Mouse (Mus musculus): Measurements from ENCODE around the gene Ppp2r5d.

The Ppp2r5d gene

DNA sequence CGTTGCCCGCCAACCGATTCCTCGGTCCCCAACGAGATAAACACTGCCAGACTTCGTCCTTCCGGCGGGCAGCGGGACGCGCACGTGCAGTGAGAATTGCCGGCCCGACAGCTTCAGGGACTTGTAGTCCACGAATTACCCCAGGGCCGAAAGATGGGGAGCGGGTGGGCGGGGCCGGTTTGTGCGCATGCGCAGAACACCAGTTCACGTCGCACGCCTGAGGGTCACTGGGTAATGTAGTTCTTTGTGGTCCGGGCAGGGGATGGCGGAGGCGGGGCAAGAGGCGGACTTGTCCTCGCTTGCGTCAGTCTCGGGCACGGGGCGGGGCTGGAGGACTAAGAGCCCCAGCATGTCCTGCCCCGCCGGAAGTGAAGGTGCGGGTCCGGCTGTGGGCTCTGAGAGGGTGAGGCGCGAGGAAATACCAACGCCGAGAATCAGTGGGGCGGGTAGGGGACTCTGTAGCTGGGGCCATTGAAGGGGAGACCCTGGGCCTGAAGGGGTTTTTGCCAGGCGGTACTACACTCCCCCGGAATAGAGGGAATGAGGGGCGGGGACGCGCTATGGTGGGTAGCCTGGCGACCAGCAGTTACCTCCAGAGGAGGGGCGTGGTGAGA, 24.0 kb downstream of the Ppp2r5d start, which contains the start of gene Klhdc3:
Klhdc3 (minus strand) TSS at position 155 of the 614 bp plus-strand sequence.
- peak; percentile 99 for DNase-seq (ENCODE audit: low spot score)

GRCm38 (mm10) chr17:46679843-46680759, 24.8 kb downstream of the Ppp2r5d start:
- DNase-seq (ENCODE audit: low spot score), result peak; percentile 84

DNA sequence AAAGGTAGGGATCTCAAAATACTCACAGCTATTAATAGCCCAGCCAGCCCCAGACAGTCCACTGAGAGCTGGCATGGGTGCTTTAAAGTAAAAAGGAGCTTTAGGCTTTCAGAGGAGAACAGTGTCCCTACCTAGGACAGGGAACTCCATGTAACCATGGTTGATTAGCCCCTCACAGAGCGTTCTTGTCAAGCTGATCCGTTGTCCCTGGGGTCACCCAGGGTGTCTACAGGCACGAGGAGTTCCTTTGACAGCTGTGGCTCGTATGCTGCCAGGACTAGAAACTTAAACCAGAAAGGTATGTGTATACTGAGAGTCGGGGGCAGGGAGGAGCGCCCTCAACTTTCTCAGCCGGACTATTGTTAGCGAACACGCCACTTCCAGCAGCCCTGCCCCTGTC, 26.0 kb downstream of the Ppp2r5d start:
- DNase-seq (ENCODE audit: low spot score), result no peak

DNA sequence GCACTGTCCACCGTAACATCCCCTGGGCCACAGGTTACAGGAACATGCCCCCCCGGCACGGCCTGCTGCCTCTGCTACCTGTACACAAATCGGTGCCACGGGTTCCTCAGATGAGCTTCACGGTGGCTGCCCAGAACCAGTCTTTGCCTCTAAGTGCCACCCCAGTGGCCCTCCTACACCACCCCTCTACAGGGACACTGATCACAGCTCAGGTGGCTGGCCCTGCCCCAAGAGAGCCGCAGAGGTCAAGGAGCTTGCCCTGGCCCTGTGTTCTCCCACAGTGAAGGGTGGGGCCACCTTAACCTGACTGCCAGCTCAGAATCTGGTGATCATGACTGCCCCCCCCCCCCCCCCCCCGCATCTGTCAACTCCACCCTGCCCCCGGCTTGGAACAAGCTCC, 26.5 kb downstream of the Ppp2r5d start, which contains the start of gene Mea1:
Mea1 (plus strand) TSS at position 378 of the 400 bp plus-strand sequence.
- no peak for DNase-seq (ENCODE audit: low spot score)

DNA sequence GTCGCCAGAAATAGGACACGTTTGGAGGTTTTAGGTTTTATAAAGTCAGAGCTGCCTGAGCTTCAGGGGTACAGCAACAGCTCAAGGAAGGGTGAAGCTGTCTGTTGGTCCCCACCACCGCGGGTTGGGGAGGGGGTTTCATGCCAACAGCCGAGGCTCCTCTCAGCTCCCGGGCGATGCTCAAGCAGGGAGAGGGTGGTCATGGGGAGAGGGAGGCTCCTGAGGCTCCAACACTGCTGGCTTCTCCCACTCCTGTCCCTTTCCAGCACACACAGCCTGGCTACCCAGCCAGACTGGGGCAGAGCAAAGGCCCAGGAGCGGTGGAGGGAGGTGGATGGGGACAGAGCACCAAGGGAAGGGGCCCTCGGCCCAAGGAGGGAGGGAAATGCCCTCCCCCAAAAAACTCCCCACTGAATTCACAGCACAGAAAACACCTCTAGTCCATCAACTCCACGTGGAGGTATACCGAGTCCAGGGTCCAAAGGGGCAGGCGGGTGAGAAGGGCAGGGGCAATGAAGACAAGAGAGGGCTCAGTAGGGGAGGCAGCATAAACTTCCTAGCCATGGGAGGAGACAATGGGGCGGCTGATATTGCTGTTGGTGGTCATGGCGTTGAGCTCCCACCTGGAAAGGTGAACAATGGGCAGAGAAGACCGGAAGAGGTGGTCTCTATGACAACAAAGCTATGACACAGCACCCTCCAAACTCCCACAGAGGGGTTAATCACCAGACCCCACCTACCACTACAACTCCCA, 30.2 kb downstream of the Ppp2r5d start:
- DNase-seq (ENCODE audit: low spot score), result peak; percentile 58

GRCm38 (mm10) chr17:46673850-46674529, 30.9 kb downstream of the Ppp2r5d start, which contains the start of gene Rrp36:
Gene Rrp36 (minus strand): TSS chr17:46674352.
- DNase-seq (ENCODE audit: low spot score), result peak; percentile 88

DNA sequence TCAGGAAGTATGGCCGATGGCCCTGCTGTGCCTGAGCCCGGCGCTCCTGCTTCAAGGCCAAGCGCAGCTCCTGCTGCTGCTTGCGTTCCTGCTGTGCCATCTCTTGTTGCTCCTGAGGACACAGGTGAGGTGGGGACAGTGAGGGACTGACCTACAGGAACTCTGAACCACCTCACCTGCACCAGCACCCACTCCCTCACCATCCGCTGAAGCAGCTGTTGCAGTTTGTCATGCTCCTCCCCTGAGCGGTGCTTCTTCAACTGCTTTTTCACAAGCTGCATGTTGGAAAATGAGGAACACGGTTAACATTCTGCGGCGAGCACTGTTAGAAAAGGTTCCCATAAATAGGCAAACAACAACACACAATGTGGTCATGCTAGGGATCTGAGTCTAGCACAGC, 35.0 kb downstream of the Ppp2r5d start:
- DNase-seq (ENCODE audit: low spot score), result peak; percentile 38

- peak; percentile 44 for DNase-seq (ENCODE audit: low spot score)
These were observed 37.2 kb downstream of the Ppp2r5d start for GRCm38 (mm10) chr17:46667712-46668111.

DNA sequence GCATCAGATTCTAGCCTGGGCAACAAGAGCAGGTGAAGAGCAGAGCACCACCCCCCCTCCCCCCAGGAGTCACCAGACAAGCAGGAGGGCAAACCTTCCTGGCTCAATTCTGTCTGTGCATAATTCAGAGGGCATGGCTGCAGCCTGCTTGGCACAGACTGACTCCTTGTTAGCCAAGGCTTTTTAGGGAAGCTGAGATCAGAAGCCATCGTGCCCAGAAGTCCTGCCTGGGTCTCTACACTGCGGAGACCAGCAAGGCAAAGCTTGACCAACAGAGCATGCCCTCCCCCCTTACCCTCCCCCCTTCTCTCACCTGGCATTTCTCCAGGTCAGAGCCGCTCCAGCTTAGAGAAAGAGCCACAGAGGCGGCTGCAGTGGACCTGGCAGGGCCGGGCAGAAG, 42.2 kb downstream of the Ppp2r5d start:
- DNase-seq (ENCODE audit: low spot score), result no peak

- no peak for DNase-seq (ENCODE audit: low spot score)
These were observed 42.9 kb downstream of the Ppp2r5d start for GRCm38 (mm10) chr17:46661981-46662380.

- DNase-seq (ENCODE audit: low spot score), result no peak
These were observed 43.6 kb downstream of the Ppp2r5d start for GRCm38 (mm10) chr17:46661351-46661750.

GRCm38 (mm10) chr17:46656054-46656453, 48.9 kb downstream of the Ppp2r5d start:
- DNase-seq (ENCODE audit: low spot score), result no peak

DNA sequence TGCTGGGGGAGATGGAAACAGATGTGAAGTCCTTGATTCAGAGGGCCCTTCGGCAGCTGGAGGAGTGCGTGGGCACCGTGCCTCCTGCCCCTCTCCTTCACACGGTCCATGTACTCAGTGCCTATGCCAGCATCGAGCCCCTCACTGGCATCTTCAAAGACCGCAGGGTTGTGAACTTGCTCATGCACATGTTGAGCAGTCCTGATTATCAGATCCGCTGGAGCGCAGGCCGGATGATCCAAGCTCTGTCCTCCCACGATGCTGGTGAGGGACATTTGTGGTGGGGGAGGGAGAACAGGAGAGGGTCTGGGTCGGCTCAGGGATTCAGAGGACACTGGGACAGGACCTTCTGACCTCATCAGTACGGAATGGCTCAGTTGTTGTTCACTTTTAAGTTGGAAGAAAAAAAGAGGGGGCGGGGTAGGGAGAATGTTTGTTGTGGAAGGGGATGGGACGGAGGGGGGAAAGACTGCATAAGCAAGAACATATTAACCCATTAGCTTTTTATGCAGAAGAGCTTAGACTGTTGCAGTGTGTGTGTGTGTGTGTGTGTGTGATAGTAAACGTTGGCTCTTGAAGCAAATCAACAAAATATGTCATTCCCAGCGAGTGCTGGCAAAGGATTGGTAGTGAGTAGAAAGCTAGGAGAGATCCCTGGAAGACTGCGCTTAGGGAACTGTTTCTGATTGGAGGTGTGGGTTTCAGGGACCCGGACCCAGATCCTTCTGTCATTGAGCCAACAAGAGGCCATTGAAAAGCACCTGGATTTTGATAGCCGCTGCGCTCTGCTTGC, 53.0 kb downstream of the Ppp2r5d start:
- DNase-seq (ENCODE audit: low spot score), result no peak

DNA sequence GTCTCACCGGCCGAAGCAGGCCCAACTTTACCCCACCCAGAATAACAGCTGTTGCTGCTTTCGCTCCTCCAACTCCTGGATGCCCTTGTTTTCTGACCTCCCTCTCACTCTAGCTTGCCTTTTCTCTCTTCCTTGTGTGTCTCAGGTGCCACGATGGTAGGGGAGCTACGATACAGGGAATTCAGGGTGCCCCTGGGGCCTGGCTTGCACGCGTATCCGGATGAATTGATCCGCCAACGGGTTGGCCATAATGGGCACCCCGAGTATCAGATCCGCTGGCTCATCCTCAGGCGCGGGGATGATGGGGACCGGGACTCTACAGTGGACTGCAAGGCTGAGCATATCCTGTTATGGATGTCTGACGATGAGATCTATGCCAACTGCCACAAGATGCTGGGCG, 53.6 kb downstream of the Ppp2r5d start:
- DNase-seq (ENCODE audit: low spot score), result no peak

DNA sequence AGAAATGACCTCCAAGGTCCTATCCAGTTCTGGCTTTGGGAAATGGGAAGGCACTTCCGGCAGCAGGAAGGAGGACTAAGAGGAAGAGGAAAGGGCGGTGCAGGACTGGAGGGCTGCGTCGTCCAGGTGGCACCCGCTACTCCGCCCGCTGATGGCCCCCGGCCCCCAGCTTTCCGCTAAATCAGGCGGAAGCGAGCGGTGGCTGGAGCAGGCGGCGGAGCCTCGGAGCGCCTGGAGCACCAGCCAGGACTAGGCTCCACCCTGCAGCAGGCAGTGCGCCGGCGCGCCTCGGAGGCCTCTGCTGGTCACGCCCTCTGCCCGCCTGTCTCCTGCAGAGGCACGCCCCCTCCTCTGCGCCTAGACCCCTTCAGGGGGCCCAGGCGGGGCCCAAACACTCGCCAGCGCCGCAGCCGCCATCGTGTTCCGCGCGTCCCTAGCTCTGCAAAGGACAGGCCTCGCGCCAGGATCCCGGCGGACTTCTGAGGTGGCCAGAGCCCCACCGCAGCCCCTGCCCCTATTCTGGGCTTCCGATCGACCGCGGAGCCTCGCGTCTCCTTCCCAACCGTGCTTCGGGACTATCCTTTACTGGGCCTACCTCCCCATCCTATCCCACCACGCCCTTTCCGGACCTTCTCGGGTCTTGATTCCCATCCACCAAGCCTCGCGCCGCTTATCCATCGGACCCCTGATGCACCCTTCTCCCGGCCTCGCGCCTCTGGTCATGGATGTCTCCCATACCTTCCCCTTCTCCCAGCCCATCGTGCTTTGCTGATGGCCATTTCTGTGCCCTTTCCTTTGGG, 54.5 kb downstream of the Ppp2r5d start, which contains the start of gene Cul7:
Cul7 (plus strand) TSS at position 106 of the 800 bp plus-strand sequence.
- peak; percentile 92 for DNase-seq (ENCODE audit: low spot score)

GRCm38 (mm10) chr17:46649811-46650210, 55.1 kb downstream of the Ppp2r5d start:
- DNase-seq (ENCODE audit: low spot score), result no peak

GRCm38 (mm10) chr17:46648436-46648835, 56.5 kb downstream of the Ppp2r5d start:
- DNase-seq (ENCODE audit: low spot score), result no peak

GRCm38 (mm10) chr17:46647279-46647678, 57.6 kb downstream of the Ppp2r5d start:
- peak; percentile 45 for DNase-seq (ENCODE audit: low spot score)

DNA sequence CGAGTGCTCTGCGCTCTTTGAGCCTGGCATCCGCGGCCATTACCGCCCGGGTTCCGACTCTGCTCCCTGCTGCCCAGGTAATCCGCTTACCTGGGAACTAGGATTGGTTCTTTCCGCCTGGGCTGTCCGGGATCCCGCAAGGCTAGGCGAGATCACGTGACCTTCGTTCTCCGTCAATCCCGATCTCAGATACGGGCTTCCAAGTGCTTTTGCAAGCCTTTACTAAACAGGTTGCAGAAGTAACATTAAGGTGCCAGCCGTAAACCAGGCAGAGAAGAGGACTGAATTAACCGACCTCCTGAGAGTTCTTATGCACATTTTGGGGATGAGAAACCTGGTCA, 58.6 kb downstream of the Ppp2r5d start:
- no peak for DNase-seq (ENCODE audit: low spot score)
